Mouse (Mus musculus): ENCODE data around the gene Gfm2.

- TF ChIP-seq POLR2A (IDR thresholded peaks at IDR 0.05; ENCODE audit: control insufficient read depth, extremely low read depth, insufficient read depth, low read length, poor library complexity) (no peak), CTCF (IDR thresholded peaks at IDR 0.05; ENCODE audit: borderline replicate concordance, control insufficient read depth, extremely low read depth, insufficient read depth, low read length, poor library complexity) (no peak)
Observed at GRCm38 (mm10) chr13:97230101-97230500, 92.4 kb downstream of the Gfm2 start.

Measured in thymus, adult 2 months (tissue).